Mouse (Mus musculus) brain, embryonic 14.5 days (tissue): Measurements from ENCODE around the gene Irs1.

Experiments used
- CTCF ChIP-seq: fragments of 200-500 bp; IDR thresholded peaks from 2 replicates; pipeline ENCODE4 v1.5.1; 2012; ENCODE audit warnings: inconsistent platforms, mild to moderate bottlenecking, moderate library complexity, borderline replicate concordance; ENCODE audit not compliant: insufficient read depth, insufficient read length; ENCODE audit errors: extremely low read depth
- POLR2A ChIP-seq: fragments of 200-500 bp; IDR thresholded peaks from 2 replicates; pipeline ENCODE4 v1.6.1; 2012; ENCODE audit warnings: mild to moderate bottlenecking, inconsistent platforms, borderline replicate concordance; ENCODE audit not compliant: poor library complexity, insufficient read depth, insufficient read length, severe bottlenecking; ENCODE audit errors: extremely low read depth

- TF ChIP-seq POLR2A (no peak), CTCF (no peak)
Observed at GRCm38 (mm10) chr1:82258331-82258730, 32.9 kb downstream of the Irs1 start.
